Mouse (Mus musculus): ENCODE data around the gene Ulk2. TPM values are rescaled to one million over a fixed set of nuclear protein-coding genes. Genes with fewer than 3 reads are reported as not detected.

Ulk2 gene
- total RNA-seq, 4 experiments from 2014 or later, result 71.9 to 76.5 (median 75.6) TPM

- DNase-seq (ENCODE audit: low spot score in 2 of 2), result peak; percentile 93 to 95
These were observed 93.1 kb downstream of the Ulk2 start, which contains the start of gene Prpsap2 for GRCm38 (mm10) chr11:61761584-61762407. Gene Prpsap2 (minus strand): TSS chr11:61762088.

- peak in 1 of 2 experiments; percentile 48 for DNase-seq (ENCODE audit: low spot score in 2 of 2)
These were observed 94.4 kb downstream of the Ulk2 start for GRCm38 (mm10) chr11:61760518-61760917.

GRCm38 (mm10) chr11:61757151-61757550 lies 97.7 kb downstream of the Ulk2 start:
- no peak for DNase-seq (ENCODE audit: low spot score in 2 of 2)

GRCm38 (mm10) chr11:61751612-61752011 lies 103.3 kb downstream of the Ulk2 start:
- DNase-seq (ENCODE audit: low spot score in 2 of 2), result no peak

GRCm38 (mm10) chr11:61747161-61747560 lies 107.7 kb downstream of the Ulk2 start:
- DNase-seq (ENCODE audit: low spot score in 2 of 2), result no peak

GRCm38 (mm10) chr11:61745781-61746180 lies 109.1 kb downstream of the Ulk2 start:
- no peak for DNase-seq (ENCODE audit: low spot score in 2 of 2)

- no peak for DNase-seq (ENCODE audit: low spot score in 2 of 2)
These were observed 110.4 kb downstream of the Ulk2 start for GRCm38 (mm10) chr11:61744460-61744859.

- no peak for DNase-seq (ENCODE audit: low spot score in 2 of 2)
These were observed 111.1 kb downstream of the Ulk2 start for GRCm38 (mm10) chr11:61743768-61744167.

GRCm38 (mm10) chr11:61740500-61740899 lies 114.4 kb downstream of the Ulk2 start:
- DNase-seq (ENCODE audit: low spot score in 2 of 2), result no peak

GRCm38 (mm10) chr11:61737290-61737689 lies 117.6 kb downstream of the Ulk2 start:
- DNase-seq (ENCODE audit: low spot score in 2 of 2), result no peak

- no peak for DNase-seq (ENCODE audit: low spot score in 2 of 2)
These were observed 122.2 kb downstream of the Ulk2 start for GRCm38 (mm10) chr11:61732672-61733071.

GRCm38 (mm10) chr11:61728037-61728436 lies 126.8 kb downstream of the Ulk2 start:
- no peak for DNase-seq (ENCODE audit: low spot score in 2 of 2)

Other genes with a start within 250 kb of the Ulk2 start
- gene Grap, start 201.8 kb downstream of the Ulk2 start, total RNA-seq (2022), result 1 to 10 TPM; 3.3 to 5.2 (median 4.9) TPM
- gene Fam83g, start 171.0 kb downstream of the Ulk2 start, total RNA-seq (2022), result under 1 TPM in 2 of 4 experiments, not detected in 2; 0.09 to 0.28 TPM
- gene Slc5a10, start 134.2 kb downstream of the Ulk2 start, total RNA-seq (2022), result under 1 TPM in 3 of 4 experiments, not detected in 1; 0.20 to 0.33 (median 0.32) TPM
- gene Prpsap2, start 93.0 kb downstream of the Ulk2 start, total RNA-seq (2022), result 10 to 100 TPM; 43.6 to 47.8 (median 45.3) TPM
- gene Akap10, start 75.2 kb upstream of the Ulk2 start, total RNA-seq (2022), result 10 to 100 TPM; 31.8 to 34.0 (median 33.0) TPM
- 10 to 100 TPM; 65.3 to 75.0 (median 70.4) TPM for gene Specc1, start 101.7 kb upstream of the Ulk2 start, total RNA-seq (2022)